Mouse (Mus musculus): Measurements from ENCODE around the gene Krtap13-1. TPM values are rescaled to one million over a fixed set of nuclear protein-coding genes. Genes with fewer than 3 reads are reported as not detected.
"Not testable (repeated sequence)": the region's sequence is repeated elsewhere in the genome, so short reads cannot be mapped to it uniquely, and the experiment has no call there.

Gene Krtap13-1
- total RNA-seq (2015; ENCODE audit: low replicate concordance) (not detected in 2 replicates), total RNA-seq (2017; ENCODE audit: low replicate concordance) (not detected in 2 replicates)

DNA sequence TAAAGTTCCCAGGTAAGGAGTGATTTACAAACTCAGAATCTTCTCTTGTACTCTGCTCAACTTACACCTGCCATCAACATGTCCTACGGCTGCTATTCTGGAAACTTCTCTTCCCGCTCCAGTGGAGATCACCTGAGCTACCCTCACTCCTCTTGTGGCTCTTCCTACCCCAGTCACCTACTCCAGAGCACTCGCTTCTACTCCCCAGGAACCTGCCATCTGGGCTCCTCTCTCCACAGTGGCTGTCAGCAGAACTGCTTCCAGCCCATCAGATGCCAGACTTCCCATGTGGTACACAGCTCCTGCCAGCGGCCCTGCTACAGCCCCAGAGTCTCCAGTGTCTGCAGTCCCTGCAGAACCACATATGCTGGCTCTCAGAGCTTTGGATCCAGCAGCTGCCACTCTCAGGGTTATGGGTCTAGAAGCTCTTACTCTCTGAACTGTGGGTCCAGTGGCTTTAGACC is at the start of gene Krtap13-1:
Gene Krtap13-1 (plus strand): TSS at position 51 of the 464 bp plus-strand sequence.
- ATAC-seq (replicated peaks; ENCODE audit: low FRiP score, poor library complexity, severe bottlenecking): no peak

DNA sequence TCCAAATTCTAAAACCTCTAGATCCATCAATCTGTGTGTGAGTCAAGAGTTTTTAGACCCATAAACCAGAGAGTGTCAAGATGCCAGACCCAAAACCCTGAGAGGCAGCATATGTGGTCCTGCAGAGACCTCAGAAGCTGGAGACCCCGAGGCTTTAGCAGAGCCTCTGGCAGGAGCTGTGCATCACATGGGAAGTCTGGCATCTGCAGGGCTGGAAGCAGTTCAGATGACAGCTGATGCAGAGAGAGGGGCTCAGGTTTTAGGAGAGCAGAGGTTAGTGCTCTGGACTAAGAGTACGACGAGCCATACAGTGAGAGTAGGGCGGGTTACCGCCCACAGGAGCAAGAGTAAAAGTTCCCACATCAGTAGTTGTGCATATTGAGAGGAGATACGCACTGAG is 49.6 kb upstream of the Krtap13-1 start:
- ATAC-seq (replicated peaks; ENCODE audit: low FRiP score, poor library complexity, severe bottlenecking): no peak

DNA sequence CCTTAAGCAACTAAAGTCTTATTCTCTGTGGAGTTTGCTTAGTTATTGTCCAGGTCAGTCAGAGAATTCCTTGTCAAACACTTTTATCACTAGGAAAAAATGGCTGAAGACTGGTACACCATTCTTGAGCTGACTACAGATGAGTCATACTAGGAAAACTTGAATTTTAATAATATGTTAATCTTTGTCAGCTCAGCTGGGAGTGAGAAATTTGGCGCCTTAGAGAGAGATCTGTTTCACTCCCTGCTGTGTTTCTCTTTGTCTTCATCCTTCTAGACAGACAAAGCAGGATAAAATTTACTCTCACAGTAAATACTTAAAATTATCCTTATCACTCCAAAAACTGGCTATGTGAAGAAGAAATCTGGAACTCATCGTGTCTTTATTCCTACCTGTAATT is 47.4 kb upstream of the Krtap13-1 start:
- no peak for ATAC-seq (replicated peaks; ENCODE audit: low FRiP score, poor library complexity, severe bottlenecking)

GRCm38 (mm10) chr16:88696256-88696655 is 32.4 kb upstream of the Krtap13-1 start:
- ATAC-seq (replicated peaks; ENCODE audit: low FRiP score, poor library complexity, severe bottlenecking): no peak

- no peak for ATAC-seq (replicated peaks; ENCODE audit: low FRiP score, poor library complexity, severe bottlenecking)
Measured at GRCm38 (mm10) chr16:88701072-88701864, 27.4 kb upstream of the Krtap13-1 start.

DNA sequence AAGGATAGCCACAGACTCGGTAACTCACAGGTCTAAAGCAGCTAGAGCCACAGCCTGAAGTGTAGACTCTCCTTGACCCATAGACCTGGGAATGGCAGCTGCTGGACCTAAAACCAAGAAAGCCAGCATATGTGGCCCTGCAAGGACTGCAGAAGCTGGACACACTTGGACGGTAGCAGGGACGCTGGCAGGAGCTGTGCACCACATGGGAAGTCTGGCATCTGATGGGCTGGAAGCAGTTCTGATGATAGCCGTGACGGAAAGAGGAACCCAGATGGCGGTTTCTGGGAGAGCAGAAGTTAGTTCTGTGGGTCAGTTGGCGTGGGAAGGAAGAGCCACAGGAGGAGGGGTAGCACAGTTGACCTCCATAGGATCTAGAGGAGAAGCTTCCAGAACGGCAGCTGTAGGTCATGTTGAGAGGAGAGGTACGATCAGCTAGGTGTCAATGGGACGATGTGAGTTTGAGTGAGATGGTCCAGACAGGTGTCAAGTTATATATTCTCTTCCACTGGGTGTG is 21.1 kb upstream of the Krtap13-1 start, which contains the start of gene 2310061N02Rik:
Gene 2310061N02Rik (minus strand): TSS at position 467 of the 517 bp plus-strand sequence.
- ATAC-seq (replicated peaks; ENCODE audit: low FRiP score, poor library complexity, severe bottlenecking): no peak

DNA sequence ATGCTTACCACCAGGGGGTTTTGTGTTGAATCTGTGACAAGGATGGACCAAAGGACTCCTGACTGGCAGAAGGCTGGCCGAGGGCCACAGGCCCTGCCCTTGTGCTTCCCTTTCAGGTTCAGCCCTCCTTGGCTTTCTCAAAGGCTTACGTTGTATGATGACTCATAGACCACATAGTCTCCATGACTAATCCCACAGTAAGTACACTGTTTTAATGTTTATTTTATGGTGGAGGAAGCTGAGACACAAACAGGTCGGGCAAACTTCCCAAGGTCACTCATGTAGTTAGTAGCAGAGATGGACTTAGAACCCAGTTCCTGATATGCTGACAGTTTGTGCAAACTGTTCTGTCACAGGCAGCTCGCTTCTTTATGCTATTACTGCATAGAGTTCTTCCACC is 17.9 kb upstream of the Krtap13-1 start:
- ATAC-seq (replicated peaks; ENCODE audit: low FRiP score, poor library complexity, severe bottlenecking): no peak

DNA sequence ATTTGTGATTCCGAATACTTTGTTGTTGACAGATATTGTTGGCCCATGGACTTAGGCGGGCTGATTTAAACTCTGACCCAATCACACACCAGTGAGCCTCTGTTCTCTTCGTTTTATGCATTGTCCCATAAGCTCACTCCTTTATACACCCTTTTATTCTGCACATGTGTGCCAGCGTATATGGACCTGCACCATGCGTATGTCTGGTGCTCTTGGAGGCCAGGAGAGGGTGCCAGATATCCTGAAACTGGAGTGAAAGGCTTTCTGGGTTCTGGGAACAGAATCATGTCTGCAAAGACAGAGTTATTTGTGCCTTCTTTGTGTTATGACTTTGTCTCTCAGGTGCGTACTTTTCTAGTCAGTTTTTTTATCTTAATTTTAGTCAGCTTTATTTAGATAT is 17.4 kb upstream of the Krtap13-1 start:
- no peak for ATAC-seq (replicated peaks; ENCODE audit: low FRiP score, poor library complexity, severe bottlenecking)

GRCm38 (mm10) chr16:88716549-88716948 is 12.1 kb upstream of the Krtap13-1 start:
- no peak for ATAC-seq (replicated peaks; ENCODE audit: low FRiP score, poor library complexity, severe bottlenecking)

- ATAC-seq (replicated peaks; ENCODE audit: low FRiP score, poor library complexity, severe bottlenecking): no peak
Measured at GRCm38 (mm10) chr16:88720031-88720430, 8.6 kb upstream of the Krtap13-1 start.

DNA sequence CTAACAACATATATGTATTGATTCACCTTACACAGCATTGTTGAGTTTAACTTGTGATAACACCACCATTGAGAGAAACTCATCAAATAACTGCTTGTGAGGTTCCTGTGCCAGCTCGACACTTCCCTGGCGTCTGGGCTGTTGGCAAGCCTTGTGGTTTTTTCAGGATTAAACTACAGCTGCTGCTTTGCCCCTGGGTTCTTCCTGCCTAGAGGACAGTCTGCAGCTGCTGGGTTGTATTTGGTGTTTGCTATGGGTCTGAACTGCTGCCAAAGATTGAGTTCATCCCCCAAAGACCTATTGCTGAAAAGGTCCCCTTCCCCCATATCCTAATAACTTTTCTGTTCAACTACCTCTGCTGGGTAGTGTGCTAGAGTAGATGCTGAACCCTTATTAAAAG is 6.7 kb downstream of the Krtap13-1 start:
- ATAC-seq (replicated peaks; ENCODE audit: low FRiP score, poor library complexity, severe bottlenecking): no peak

DNA sequence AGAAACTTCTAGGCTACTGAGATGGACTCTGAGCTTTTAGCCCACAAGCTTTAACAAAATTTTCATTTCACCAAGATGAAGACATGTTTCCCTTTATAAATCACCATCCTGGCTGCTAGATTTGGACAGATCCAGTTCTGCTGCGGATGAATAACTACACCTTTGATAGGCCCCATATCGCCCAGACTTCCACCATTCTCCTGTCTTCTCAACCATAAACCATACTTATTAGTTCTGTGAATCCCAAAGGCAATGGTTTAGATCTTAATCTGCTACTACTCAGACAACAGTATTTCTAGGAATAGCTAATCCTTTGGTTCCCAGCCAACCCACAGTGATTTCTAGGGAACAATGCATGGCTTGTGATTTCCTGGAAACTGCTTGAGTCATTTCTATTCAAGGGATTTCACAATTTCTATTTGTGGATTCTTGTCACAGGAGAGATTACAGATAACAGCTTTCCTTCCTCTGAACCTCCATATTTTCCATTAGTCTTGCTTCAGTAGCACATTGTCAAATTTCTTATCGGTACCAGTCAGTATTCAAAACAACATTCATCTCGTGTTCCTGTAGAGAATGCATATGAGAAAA is 16.2 kb downstream of the Krtap13-1 start:
- no peak for ATAC-seq (replicated peaks; ENCODE audit: low FRiP score, poor library complexity, severe bottlenecking)

GRCm38 (mm10) chr16:88747943-88748342 is 19.3 kb downstream of the Krtap13-1 start:
- no peak for ATAC-seq (replicated peaks; ENCODE audit: low FRiP score, poor library complexity, severe bottlenecking)

- ATAC-seq (replicated peaks; ENCODE audit: low FRiP score, poor library complexity, severe bottlenecking): not testable (repeated sequence)
Measured at GRCm38 (mm10) chr16:88751535-88751934, 22.9 kb downstream of the Krtap13-1 start, which contains the start of gene Krtap13. Gene Krtap13 (minus strand): TSS chr16:88751635.

DNA sequence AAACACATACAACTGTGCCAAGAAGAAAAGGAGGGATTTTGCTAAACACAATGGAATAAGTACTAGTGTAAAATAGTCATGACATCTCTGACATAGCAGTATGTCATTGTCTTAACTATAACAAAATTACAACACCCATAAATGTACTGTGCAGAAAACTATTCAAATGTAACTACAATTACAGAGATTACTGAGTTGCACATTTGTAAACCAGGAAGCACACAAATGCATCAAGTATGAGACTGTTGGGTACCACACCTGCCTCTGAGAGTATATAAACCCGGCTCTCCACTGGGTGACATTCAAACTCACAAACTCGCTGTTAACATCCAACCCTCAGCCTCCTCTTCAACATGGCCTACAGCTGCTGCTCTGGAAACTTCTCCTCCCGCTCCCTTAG is 29.9 kb downstream of the Krtap13-1 start, which contains the start of gene 2310034C09Rik:
Gene 2310034C09Rik (plus strand): TSS at position 301 of the 400 bp plus-strand sequence.
- not testable (repeated sequence) for ATAC-seq (replicated peaks; ENCODE audit: low FRiP score, poor library complexity, severe bottlenecking)

DNA sequence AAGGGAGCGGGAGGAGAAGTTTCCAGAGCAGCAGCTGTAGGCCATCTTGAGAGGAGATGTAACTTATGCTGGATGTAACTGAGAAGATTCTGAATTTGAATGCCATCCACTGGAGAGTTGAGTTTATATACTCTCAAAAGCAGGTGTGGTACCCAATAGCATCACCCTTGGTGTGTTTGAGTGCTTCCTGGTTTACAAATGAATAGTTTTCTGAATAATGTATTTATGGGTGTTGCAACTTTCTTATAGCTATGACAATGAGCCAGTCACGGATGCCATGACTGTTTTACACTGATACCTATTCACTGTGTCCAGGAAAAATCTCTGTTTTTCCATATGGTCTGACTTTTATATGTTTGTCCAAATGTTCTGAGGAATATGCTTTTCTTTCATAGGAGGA is 45.4 kb downstream of the Krtap13-1 start, which contains the start of gene 2310057N15Rik:
Gene 2310057N15Rik (minus strand): TSS at position 101 of the 400 bp plus-strand sequence.
- ATAC-seq (replicated peaks; ENCODE audit: low FRiP score, poor library complexity, severe bottlenecking): no peak

- ATAC-seq (replicated peaks; ENCODE audit: low FRiP score, poor library complexity, severe bottlenecking): no peak
Measured at GRCm38 (mm10) chr16:88777596-88777995, 48.9 kb downstream of the Krtap13-1 start, which contains the start of gene Gm5965. Gene Gm5965 (plus strand): TSS chr16:88777896.
